Mouse (Mus musculus): Measurements from ENCODE around the gene Nrde2.

The Nrde2 gene

GRCm38 (mm10) chr12:100128961-100129360 is 30.5 kb downstream of the Nrde2 start:
- in situ Hi-C loops (cut with MboI; ENCODE audit: unreplicated experiment in 2 of 2): loop anchor here (5.0 kb wide), 2 partner anchors 358 to 713 kb away; no protein-coding TSS in a partner anchor

GRCm38 (mm10) chr12:100128522-100128921 is 30.9 kb downstream of the Nrde2 start:
- in situ Hi-C loops (cut with MboI; ENCODE audit: unreplicated experiment in 2 of 2): loop anchor here (5.0 kb wide), 2 partner anchors 359 to 714 kb away; no protein-coding TSS in a partner anchor

- in situ Hi-C loops (cut with MboI; ENCODE audit: unreplicated experiment in 2 of 2): loop anchor here (5.0 kb wide), 2 partner anchors 359 to 714 kb away; no protein-coding TSS in a partner anchor
Measured at GRCm38 (mm10) chr12:100127866-100128480, 31.5 kb downstream of the Nrde2 start.

- in situ Hi-C loops (cut with MboI; ENCODE audit: unreplicated experiment in 2 of 2): loop anchor here (5.0 kb wide), 2 partner anchors 360 to 715 kb away; no protein-coding TSS in a partner anchor
Measured at GRCm38 (mm10) chr12:100126968-100127865, 32.2 kb downstream of the Nrde2 start.

DNA sequence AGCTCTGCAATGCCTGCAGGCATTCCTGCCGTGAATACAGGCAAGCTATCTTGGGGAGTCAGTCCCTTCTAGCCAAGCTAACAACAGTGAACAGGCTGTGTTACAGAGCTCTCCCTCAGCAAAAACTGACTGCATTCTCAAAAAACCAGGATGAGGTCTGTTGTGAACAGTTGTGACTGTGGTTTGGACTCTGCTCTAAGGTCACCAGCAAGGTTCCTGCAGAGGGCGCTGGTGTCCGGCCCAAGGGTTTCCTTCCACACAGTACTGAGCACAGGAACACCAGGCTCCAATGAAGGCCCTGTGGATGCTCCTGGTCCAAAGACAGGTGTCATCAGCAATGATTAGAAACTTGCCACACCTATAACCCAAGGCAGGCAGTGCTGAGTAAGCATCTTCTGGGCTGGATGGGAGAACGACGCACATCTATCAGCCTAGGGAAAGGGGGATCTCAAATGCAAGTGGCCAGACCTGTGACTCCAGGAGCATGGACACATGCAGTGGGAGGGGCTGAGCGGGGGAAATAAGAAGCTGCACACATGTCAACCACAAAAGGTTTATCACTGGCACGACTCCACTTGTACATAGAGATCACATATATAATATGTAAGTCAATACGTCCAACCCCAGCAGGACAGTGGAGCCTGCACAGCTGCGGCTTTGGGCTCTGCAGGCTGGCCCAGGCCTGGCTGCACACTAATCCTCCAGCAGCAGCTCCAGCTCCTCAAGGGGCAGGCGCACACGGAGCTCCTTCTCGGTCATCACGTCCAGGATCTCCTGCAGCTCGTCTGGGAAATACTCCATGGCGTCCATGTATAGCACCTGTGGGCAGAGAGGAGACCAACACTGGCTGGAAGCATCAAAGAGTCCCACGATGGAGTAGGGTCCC is 34.3 kb downstream of the Nrde2 start:
- in situ Hi-C loops (cut with MboI; ENCODE audit: unreplicated experiment in 2 of 2): loop anchor here (5.0 to 25.0 kb wide), 5 partner anchors 238 to 1388 kb away; partner anchors contain the start of genes Efcab11 (in 1 of the 2), Ptpn21 (in 1 of the 2), Tdp1 (in 1 of the 2) and Zc3h14 (in 1 of the 2)

DNA sequence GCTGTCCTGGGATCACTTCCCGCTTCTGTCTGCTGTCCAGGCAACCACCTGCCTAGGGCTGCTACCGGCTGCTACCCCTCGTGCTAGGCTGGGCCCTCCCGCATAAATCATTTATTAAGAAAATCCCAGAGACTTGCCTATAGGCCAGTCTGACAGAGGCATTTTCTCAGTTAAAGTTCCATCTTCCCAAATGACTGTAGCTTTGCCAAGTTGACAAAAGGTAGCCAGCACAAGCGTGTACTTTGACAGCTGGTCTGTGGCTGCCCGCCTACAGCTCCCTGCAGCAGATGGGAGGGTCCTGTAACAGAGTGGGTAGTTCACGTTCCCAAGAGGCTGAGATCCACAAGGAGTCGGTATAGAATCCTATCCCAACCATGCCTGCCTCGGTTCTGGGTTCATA is 36.0 kb downstream of the Nrde2 start:
- in situ Hi-C loops (cut with MboI; ENCODE audit: unreplicated experiment in 2 of 2): loop anchor here (25.0 kb wide), 3 partner anchors 236 to 1386 kb away; partner anchors contain the start of genes Efcab11 (in 1 of the 2), Ptpn21 (in 1 of the 2), Tdp1 (in 1 of the 2) and Zc3h14 (in 1 of the 2)

DNA sequence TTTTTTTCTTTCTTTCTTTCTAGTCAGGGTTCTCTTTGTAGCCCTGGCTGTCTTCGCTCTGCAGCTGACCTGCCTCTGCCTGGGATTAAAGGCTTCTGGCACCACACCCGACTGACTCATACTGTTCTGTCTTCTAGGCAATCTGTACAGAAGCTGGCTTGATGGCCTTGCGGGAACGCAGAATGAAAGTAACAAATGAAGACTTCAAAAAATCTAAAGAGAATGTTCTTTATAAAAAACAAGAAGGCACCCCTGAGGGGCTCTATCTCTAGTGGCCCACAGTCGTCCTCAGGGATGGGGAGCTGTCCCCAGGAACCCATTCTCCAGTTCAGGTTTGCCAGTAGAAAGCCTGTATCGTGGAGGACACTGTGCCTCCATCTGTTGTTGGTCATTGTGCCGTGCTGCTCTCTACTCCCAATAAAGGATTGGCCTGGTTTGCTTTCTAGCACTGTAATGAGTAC is 36.5 kb downstream of the Nrde2 start:
- in situ Hi-C loops (cut with MboI; ENCODE audit: unreplicated experiment in 2 of 2): loop anchor here (25.0 kb wide), 3 partner anchors 236 to 1386 kb away; partner anchors contain the start of genes Efcab11 (in 1 of the 2), Ptpn21 (in 1 of the 2), Tdp1 (in 1 of the 2) and Zc3h14 (in 1 of the 2)

DNA sequence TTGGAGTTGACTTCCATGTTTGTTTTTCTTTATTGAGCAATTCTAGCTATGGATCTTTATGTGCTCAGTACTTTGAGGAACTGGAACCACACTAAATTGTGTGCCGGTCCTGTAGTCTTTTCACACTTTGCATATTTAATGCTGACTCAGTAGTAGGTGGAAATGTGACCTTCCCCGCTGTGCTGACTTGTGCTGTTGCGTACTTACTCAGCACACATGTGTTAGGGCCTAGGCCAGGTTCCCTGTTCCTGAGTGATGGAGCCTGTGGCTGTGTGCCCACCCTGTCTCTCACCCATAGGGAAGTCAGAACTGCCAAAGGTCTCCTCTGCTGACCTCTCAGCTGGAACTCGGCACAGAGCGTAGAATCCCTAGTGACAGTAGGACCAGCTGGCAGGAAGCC is 43.5 kb downstream of the Nrde2 start:
- in situ Hi-C loops (cut with MboI; ENCODE audit: unreplicated experiment in 2 of 2): loop anchor here (25.0 kb wide), 3 partner anchors 229 to 1379 kb away; partner anchors contain the start of genes Efcab11 (in 1 of the 2), Ptpn21 (in 1 of the 2), Tdp1 (in 1 of the 2) and Zc3h14 (in 1 of the 2)

GRCm38 (mm10) chr12:100109986-100110696 is 49.3 kb downstream of the Nrde2 start, which contains the start of gene Psmc1:
Gene Psmc1 (plus strand): TSS chr12:100110154.
- in situ Hi-C loops (cut with MboI; ENCODE audit: unreplicated experiment in 2 of 2): loop anchor here (5.0 to 25.0 kb wide), 8 partner anchors 138 to 1435 kb away; partner anchors contain the start of genes Ptpn21 (in 2 of the 2), Efcab11 (in 1 of the 2), Tdp1 (in 1 of the 2) and Zc3h14 (in 1 of the 2)

DNA sequence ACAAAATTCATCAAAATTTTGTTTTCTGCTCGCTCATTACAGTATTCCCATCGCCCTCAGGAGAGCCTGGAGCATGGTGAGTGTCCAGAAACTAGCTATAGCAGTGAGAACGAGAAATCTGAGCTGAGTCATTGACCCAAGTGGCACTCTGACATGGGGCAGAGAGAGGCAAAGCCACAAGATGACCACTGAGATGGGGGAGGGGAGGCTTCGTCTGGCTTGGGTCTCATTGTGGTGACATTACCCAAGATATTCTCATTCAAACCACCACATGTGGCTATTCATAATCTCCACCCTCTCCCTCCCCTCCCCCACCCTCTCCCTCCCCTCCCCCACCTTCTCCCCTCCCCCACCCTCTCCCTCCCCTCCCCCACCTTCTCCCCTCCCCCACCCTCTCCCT is 52.0 kb downstream of the Nrde2 start:
- in situ Hi-C loops (cut with MboI; ENCODE audit: unreplicated experiment in 2 of 2): loop anchor here (5.0 to 25.0 kb wide), 8 partner anchors 135 to 1433 kb away; partner anchors contain the start of genes Ptpn21 (in 2 of the 2), Efcab11 (in 1 of the 2), Tdp1 (in 1 of the 2) and Zc3h14 (in 1 of the 2)

DNA sequence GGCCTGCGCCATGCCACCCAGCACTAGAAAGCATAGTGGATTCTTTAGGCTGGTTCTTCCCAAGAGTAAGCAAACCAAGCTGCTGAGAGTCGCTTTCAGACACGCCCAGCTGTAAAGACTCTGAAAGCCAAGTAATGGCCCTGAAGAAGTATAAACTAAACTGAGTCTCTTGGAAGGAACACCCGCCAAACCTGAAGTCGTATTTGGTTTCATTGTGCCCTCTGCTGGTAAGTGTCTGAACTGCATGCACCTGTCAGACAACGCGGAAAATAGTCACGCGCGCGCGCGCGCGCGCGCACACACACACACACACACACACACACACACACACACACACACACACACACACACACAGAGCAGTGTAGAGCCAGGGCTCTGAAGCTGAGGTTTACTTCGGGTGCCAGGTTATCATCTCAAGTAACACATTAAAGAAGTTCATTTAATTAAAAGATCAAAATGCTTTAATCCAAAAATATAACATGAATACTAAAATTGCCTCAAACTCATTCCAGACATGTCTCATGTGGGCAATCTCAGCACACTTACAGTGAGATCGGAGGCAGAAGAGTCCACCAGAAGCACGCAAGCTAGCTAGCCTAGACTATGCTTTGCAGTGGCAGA is 53.1 kb downstream of the Nrde2 start:
- in situ Hi-C loops (cut with MboI; ENCODE audit: unreplicated experiment in 2 of 2): loop anchor here (5.0 to 25.0 kb wide), 8 partner anchors 134 to 1432 kb away; partner anchors contain the start of genes Ptpn21 (in 2 of the 2), Efcab11 (in 1 of the 2), Tdp1 (in 1 of the 2) and Zc3h14 (in 1 of the 2)

- in situ Hi-C loops (cut with MboI; ENCODE audit: unreplicated experiment in 2 of 2): loop anchor here (5.0 to 25.0 kb wide), 7 partner anchors 132 to 1430 kb away; partner anchors contain the start of genes Ptpn21 (in 2 of the 2), Efcab11 (in 1 of the 2), Tdp1 (in 1 of the 2) and Zc3h14 (in 1 of the 2)
Measured at GRCm38 (mm10) chr12:100104530-100104929, 54.9 kb downstream of the Nrde2 start.

- in situ Hi-C loops (cut with MboI; ENCODE audit: unreplicated experiment in 2 of 2): loop anchor here (5.0 to 25.0 kb wide), 7 partner anchors 129 to 1427 kb away; partner anchors contain the start of genes Ptpn21 (in 2 of the 2), Efcab11 (in 1 of the 2), Tdp1 (in 1 of the 2) and Zc3h14 (in 1 of the 2)
Measured at GRCm38 (mm10) chr12:100101651-100102050, 57.8 kb downstream of the Nrde2 start.

DNA sequence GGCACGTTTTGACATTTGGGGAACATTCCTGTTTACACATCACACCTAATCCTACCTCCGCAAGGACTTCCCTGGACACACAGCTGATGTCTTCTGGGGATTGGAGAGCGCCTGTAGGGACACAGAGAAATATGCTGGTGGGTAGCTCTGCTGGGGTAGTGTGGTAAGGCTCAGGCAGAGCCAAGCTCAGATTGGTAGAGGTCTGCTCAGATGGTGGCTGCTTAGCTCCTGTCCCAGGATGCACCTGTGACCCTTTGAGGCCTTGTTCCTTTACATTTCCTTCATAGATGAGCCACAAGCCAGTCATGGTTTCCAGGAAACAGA is 58.8 kb downstream of the Nrde2 start:
- in situ Hi-C loops (cut with MboI; ENCODE audit: unreplicated experiment in 2 of 2): loop anchor here (5.0 to 25.0 kb wide), 7 partner anchors 128 to 1426 kb away; partner anchors contain the start of genes Ptpn21 (in 2 of the 2), Efcab11 (in 1 of the 2), Tdp1 (in 1 of the 2) and Zc3h14 (in 1 of the 2)

DNA sequence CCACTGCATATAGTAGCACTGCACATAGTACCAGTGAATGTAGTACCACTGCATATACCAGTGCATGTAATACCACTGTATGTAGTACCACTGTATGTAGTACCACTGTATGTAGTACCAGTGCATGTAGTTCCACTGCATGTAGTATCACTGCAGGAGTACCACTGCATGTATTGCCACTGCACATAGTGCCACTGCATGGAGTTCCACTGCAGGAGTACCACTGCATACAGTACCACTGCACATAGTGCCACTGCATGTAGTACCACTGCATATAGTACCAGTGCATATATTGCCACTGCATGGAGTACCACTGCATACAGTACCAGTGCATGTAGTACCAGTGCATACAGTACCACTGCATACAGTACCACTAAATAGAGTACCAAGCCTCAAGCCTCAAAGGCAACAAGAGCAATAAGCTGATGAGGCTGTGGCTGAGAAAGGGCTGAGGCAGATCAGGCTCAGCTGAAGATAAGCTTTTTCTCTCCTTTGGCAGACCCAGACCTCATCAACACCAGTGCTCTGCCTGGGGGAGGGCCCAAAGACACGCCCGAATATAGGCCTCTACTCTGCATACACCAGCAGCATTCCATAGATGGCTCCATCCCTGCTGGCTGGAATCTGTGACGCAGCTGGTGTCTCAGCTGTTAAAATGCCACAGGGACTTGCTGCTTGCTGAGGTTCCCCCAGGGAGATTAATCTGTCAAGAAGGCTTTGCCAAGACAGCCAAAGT is 59.3 kb downstream of the Nrde2 start:
- in situ Hi-C loops (cut with MboI; ENCODE audit: unreplicated experiment in 2 of 2): loop anchor here (5.0 to 25.0 kb wide), 7 partner anchors 128 to 1425 kb away; partner anchors contain the start of genes Ptpn21 (in 2 of the 2), Efcab11 (in 1 of the 2), Tdp1 (in 1 of the 2) and Zc3h14 (in 1 of the 2)

DNA sequence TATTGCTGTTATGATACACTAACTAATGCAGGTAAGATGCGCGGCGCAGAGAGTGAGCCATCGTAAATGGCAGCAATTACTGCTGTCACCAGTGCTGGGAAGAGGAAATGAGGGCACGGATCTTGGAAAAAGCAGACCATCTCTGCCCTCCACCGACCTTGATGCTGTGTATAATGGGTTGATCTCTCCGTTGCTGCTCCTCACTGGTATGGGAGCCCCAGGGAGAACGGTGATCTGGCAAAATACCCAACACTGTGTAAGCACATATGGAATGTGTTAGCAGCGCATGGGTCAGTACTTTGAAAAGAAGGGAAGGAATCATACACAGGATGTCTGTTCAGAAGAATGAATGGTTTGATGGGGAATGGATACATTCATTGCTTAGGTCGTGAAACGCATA is 66.4 kb downstream of the Nrde2 start:
- in situ Hi-C loops (cut with MboI; ENCODE audit: unreplicated experiment in 2 of 2): no loop called here

- in situ Hi-C loops (cut with MboI; ENCODE audit: unreplicated experiment in 2 of 2): no loop called here
Measured at GRCm38 (mm10) chr12:100090750-100091149, 68.7 kb downstream of the Nrde2 start.

All from v-Abl transformed pro-B cells (cell line).